Mouse (Mus musculus) spleen, adult 2 months (tissue): ENCODE measurements around the gene Usp47. TPM values are rescaled to one million over a fixed set of nuclear protein-coding genes. Genes with fewer than 3 reads are reported as not detected.

Source experiments
- DNase-seq, 2 experiments: peaks; one replicate each; pipeline versions ENCODE4 v3.0.0 to v3.0.0-alpha.2; 2012 to 2021; ENCODE audit warnings: low spot score in 2 of 2, low read depth in 1 of 2
- H3K27ac ChIP-seq: fragments of 200-500 bp; 2 replicates; pipeline ENCODE4 v1.5.1; 2012; ENCODE audit warnings: low read length, inconsistent platforms; ENCODE audit not compliant: insufficient read depth
- H3K27me3 ChIP-seq: fragments of 200-500 bp; 2 replicates; pipeline ENCODE4 v1.6.1; 2012; ENCODE audit warnings: mild to moderate bottlenecking, moderate library complexity, low read length, inconsistent platforms; ENCODE audit not compliant: control insufficient read depth, insufficient read depth
- H3K36me3 ChIP-seq: fragments of 200-500 bp; 2 replicates; pipeline ENCODE4 v1.6.1; 2012; ENCODE audit warnings: mild to moderate bottlenecking, low read length, inconsistent platforms; ENCODE audit not compliant: control insufficient read depth, insufficient read depth
- H3K4me1 ChIP-seq: fragments of 200-500 bp; 2 replicates; pipeline ENCODE4 v1.6.1; 2011; ENCODE audit warnings: inconsistent platforms; ENCODE audit not compliant: control insufficient read depth, insufficient read depth, insufficient read length
- H3K4me3 ChIP-seq: fragments of 200-500 bp; 2 replicates; pipeline ENCODE4 v1.5.1; 2011; ENCODE audit warnings: mild to moderate bottlenecking, inconsistent platforms; ENCODE audit not compliant: insufficient read depth, insufficient read length; ENCODE audit errors: extremely low read depth
- CTCF ChIP-seq: fragments of 200-500 bp; IDR thresholded peaks from 2 replicates; pipeline ENCODE4 v1.5.1; 2011; ENCODE audit warnings: mild to moderate bottlenecking, inconsistent platforms; ENCODE audit not compliant: insufficient read depth, insufficient read length, insufficient replicate concordance; ENCODE audit errors: extremely low read depth
- POLR2A ChIP-seq: fragments of 200-500 bp; IDR thresholded peaks from 2 replicates; pipeline ENCODE4 v1.6.1; 2011; ENCODE audit warnings: low read depth, low read length, inconsistent platforms
- WGBS: fragments of 180-500 bp; shearing (Covaris S2); methylation state at CpG from one replicate; pipeline ENCODE4 v1.1.7; 2018; 5-methylcytosine and 5-hydroxymethylcytosine counted together
- polyA plus RNA-seq: library from polyadenylated mRNA; depleted of rRNA; stranded (reverse); fragments of >200 nt; gene quantifications from 2 replicates; pipeline ENCODE4 v1.2.3, GENCODE M21; 2012

The Usp47 gene
- polyA plus RNA-seq, 1 experiment, result 5.2 TPM

- no peak overlapping the region for H3K4me3 ChIP-seq
- no peaks in the 10 kb centered on the region for H3K36me3 ChIP-seq
- TF ChIP-seq POLR2A, result no peak
- no peak for TF ChIP-seq CTCF
- no peak for DNase-seq
- H3K27ac ChIP-seq, result no peak overlapping the region
- no peaks in the 10 kb centered on the region for H3K4me1 ChIP-seq
- WGBS, result 92% methylated on average over 7 of the region's 7 CpGs
- H3K27me3 ChIP-seq, result no peaks in the 10 kb centered on the region
Measured at GRCm38 (mm10) chr7:112117501-112117900, 94.2 kb downstream of the Usp47 start.

GRCm38 (mm10) chr7:112118086-112118485 is 94.8 kb downstream of the Usp47 start:
- no peak overlapping the region for H3K4me3 ChIP-seq
- DNase-seq, result no peak
- no peaks in the 10 kb centered on the region for H3K27me3 ChIP-seq
- H3K4me1 ChIP-seq, result no peaks in the 10 kb centered on the region
- H3K36me3 ChIP-seq, result no peaks in the 10 kb centered on the region
- WGBS, result 87% methylated on average over 7 of the region's 7 CpGs
- H3K27ac ChIP-seq, result no peak overlapping the region
- no peak for TF ChIP-seq POLR2A
- TF ChIP-seq CTCF, result no peak

GRCm38 (mm10) chr7:112119248-112119647 is 95.9 kb downstream of the Usp47 start:
- Histone ChIP-seq H3K27me3 (no peaks in the 10 kb centered on the region), H3K4me3 (no peak overlapping the region), H3K4me1 (no peaks in the 10 kb centered on the region), H3K36me3 (no peaks in the 10 kb centered on the region), H3K27ac (no peak overlapping the region)
- WGBS, result 81% methylated on average over 7 of the region's 7 CpGs
- TF ChIP-seq CTCF, result no peak
- no peak for TF ChIP-seq POLR2A
- no peak for DNase-seq

GRCm38 (mm10) chr7:112120861-112121810 is 97.8 kb downstream of the Usp47 start:
- no peak for DNase-seq
- Histone ChIP-seq H3K27me3 (no peaks in the 10 kb centered on the region), H3K27ac (no peak overlapping the region), H3K4me1 (no peaks in the 10 kb centered on the region), H3K4me3 (no peak overlapping the region), H3K36me3 (no peaks in the 10 kb centered on the region)
- 85% methylated on average over 11 of the region's 11 CpGs for WGBS
- no peak for TF ChIP-seq CTCF
- no peak for TF ChIP-seq POLR2A

- Histone ChIP-seq H3K36me3 (no peaks in the 10 kb centered on the region), H3K4me1 (no peaks in the 10 kb centered on the region), H3K27ac (no peak overlapping the region), H3K4me3 (no peak overlapping the region), H3K27me3 (no peaks in the 10 kb centered on the region)
- no peak for DNase-seq
- 86% methylated on average over 11 of the region's 11 CpGs for WGBS
- TF ChIP-seq CTCF, result no peak
- no peak for TF ChIP-seq POLR2A
Measured at GRCm38 (mm10) chr7:112121866-112122500, 98.7 kb downstream of the Usp47 start.

GRCm38 (mm10) chr7:112123612-112124011 is 100.3 kb downstream of the Usp47 start:
- Histone ChIP-seq H3K36me3 (no peaks in the 10 kb centered on the region), H3K27me3 (no peaks in the 10 kb centered on the region), H3K4me1 (no peaks in the 10 kb centered on the region), H3K4me3 (no peak overlapping the region), H3K27ac (no peak overlapping the region)
- DNase-seq, result no peak
- WGBS, result 88% methylated on average over 5 of the region's 5 CpGs
- TF ChIP-seq CTCF (no peak), POLR2A (no peak)
